Mouse (Mus musculus): Measurements from ENCODE around the gene Slc24a4. TPM values are rescaled to one million over a fixed set of nuclear protein-coding genes. Genes with fewer than 3 reads are reported as not detected.
"Not testable (repeated sequence)": the region's sequence is repeated elsewhere in the genome, so short reads cannot be mapped to it uniquely, and the experiment has no call there.

The Slc24a4 gene
- polyA plus RNA-seq, 1 experiment from 2014 or later, result 0.16 TPM

- H3K36me3 ChIP-seq (ENCODE audit: control insufficient read depth, insufficient read depth, low read length), result no peaks in the 10 kb centered on the region
- no peak overlapping the region for H3K9ac ChIP-seq (ENCODE audit: low read length)
- no peak overlapping the region for H3K4me3 ChIP-seq (ENCODE audit: low read depth, low read length)
- DNase-seq (ENCODE audit: low spot score) (no peak), ATAC-seq (replicated peaks; ENCODE audit: low FRiP score) (no peak)
- H3K4me2 ChIP-seq (ENCODE audit: low read depth, low read length, severe bottlenecking), result no peak overlapping the region
- H3K27ac ChIP-seq (ENCODE audit: low read depth, low read length), result no peak overlapping the region
- H3K4me1 ChIP-seq (replicated peaks; ENCODE audit: control insufficient read depth, insufficient read depth, low read length), result no peaks in the 10 kb centered on the region
- H3K27me3 ChIP-seq (ENCODE audit: control insufficient read depth, insufficient read depth, low read length), result no peaks in the 10 kb centered on the region
- no peaks in the 10 kb centered on the region for H3K9me3 ChIP-seq (ENCODE audit: control insufficient read depth, low read length)
- 93% methylated on average over 7 of the region's 7 CpGs for WGBS
These were observed 78.7 kb downstream of the Slc24a4 start for GRCm38 (mm10) chr12:102207245-102207644.

GRCm38 (mm10) chr12:102210801-102211200 is 82.3 kb downstream of the Slc24a4 start:
- H3K36me3 ChIP-seq (ENCODE audit: control insufficient read depth, insufficient read depth, low read length), result no peaks in the 10 kb centered on the region
- no peak overlapping the region for H3K27ac ChIP-seq (ENCODE audit: low read depth, low read length)
- H3K4me2 ChIP-seq (ENCODE audit: low read depth, low read length, severe bottlenecking), result no peak overlapping the region
- DNase-seq (ENCODE audit: low spot score) (no peak), ATAC-seq (replicated peaks; ENCODE audit: low FRiP score) (no peak)
- H3K4me1 ChIP-seq (replicated peaks; ENCODE audit: control insufficient read depth, insufficient read depth, low read length), result no peaks in the 10 kb centered on the region
- H3K27me3 ChIP-seq (ENCODE audit: control insufficient read depth, insufficient read depth, low read length), result no peaks in the 10 kb centered on the region
- H3K9ac ChIP-seq (ENCODE audit: low read length), result no peak overlapping the region
- 82% methylated on average over 2 of the region's 2 CpGs for WGBS
- no peaks in the 10 kb centered on the region for H3K9me3 ChIP-seq (ENCODE audit: control insufficient read depth, low read length)
- no peak overlapping the region for H3K4me3 ChIP-seq (ENCODE audit: low read depth, low read length)

GRCm38 (mm10) chr12:102223404-102223803 is 94.9 kb downstream of the Slc24a4 start:
- Histone ChIP-seq H3K4me3 (ENCODE audit: low read depth, low read length) (no peak overlapping the region), H3K4me2 (ENCODE audit: low read depth, low read length, severe bottlenecking) (no peak overlapping the region), H3K4me1 (replicated peaks; ENCODE audit: control insufficient read depth, insufficient read depth, low read length) (no peaks in the 10 kb centered on the region), H3K27ac (ENCODE audit: low read depth, low read length) (no peak overlapping the region), H3K9ac (ENCODE audit: low read length) (no peak overlapping the region), H3K36me3 (ENCODE audit: control insufficient read depth, insufficient read depth, low read length) (no peaks in the 10 kb centered on the region), H3K9me3 (ENCODE audit: control insufficient read depth, low read length) (no peaks in the 10 kb centered on the region), H3K27me3 (ENCODE audit: control insufficient read depth, insufficient read depth, low read length) (no peaks in the 10 kb centered on the region)
- no peak for ATAC-seq (replicated peaks; ENCODE audit: low FRiP score)
- no peak for DNase-seq (ENCODE audit: low spot score)
- 92% methylated on average over 6 of the region's 6 CpGs for WGBS

- DNase-seq (ENCODE audit: low spot score); H3K4me3 ChIP-seq (ENCODE audit: low read depth, low read length); H3K27ac ChIP-seq (ENCODE audit: low read depth, low read length); H3K27me3 ChIP-seq (ENCODE audit: control insufficient read depth, insufficient read depth, low read length); H3K36me3 ChIP-seq (ENCODE audit: control insufficient read depth, insufficient read depth, low read length); H3K9me3 ChIP-seq (ENCODE audit: control insufficient read depth, low read length); H3K4me2 ChIP-seq (ENCODE audit: low read depth, low read length, severe bottlenecking); H3K9ac ChIP-seq (ENCODE audit: low read length); H3K4me1 ChIP-seq (replicated peaks; ENCODE audit: control insufficient read depth, insufficient read depth, low read length); ATAC-seq (replicated peaks; ENCODE audit: low FRiP score): not testable (repeated sequence)
- whole genome bisulfite sequencing, result 72% methylated on average over 2 of the region's 2 CpGs
These were observed 95.6 kb downstream of the Slc24a4 start for GRCm38 (mm10) chr12:102224112-102224511.

GRCm38 (mm10) chr12:102225165-102225564 is 96.6 kb downstream of the Slc24a4 start:
- Histone ChIP-seq H3K4me2 (ENCODE audit: low read depth, low read length, severe bottlenecking) (no peak overlapping the region), H3K9ac (ENCODE audit: low read length) (no peak overlapping the region), H3K4me3 (ENCODE audit: low read depth, low read length) (no peak overlapping the region), H3K4me1 (replicated peaks; ENCODE audit: control insufficient read depth, insufficient read depth, low read length) (no peaks in the 10 kb centered on the region), H3K27ac (ENCODE audit: low read depth, low read length) (no peak overlapping the region), H3K36me3 (ENCODE audit: control insufficient read depth, insufficient read depth, low read length) (no peaks in the 10 kb centered on the region), H3K27me3 (ENCODE audit: control insufficient read depth, insufficient read depth, low read length) (no peaks in the 10 kb centered on the region), H3K9me3 (ENCODE audit: control insufficient read depth, low read length) (no peaks in the 10 kb centered on the region)
- 58% methylated on average over 3 of the region's 3 CpGs for WGBS
- DNase-seq (ENCODE audit: low spot score), result no peak
- no peak for ATAC-seq (replicated peaks; ENCODE audit: low FRiP score)

DNA sequence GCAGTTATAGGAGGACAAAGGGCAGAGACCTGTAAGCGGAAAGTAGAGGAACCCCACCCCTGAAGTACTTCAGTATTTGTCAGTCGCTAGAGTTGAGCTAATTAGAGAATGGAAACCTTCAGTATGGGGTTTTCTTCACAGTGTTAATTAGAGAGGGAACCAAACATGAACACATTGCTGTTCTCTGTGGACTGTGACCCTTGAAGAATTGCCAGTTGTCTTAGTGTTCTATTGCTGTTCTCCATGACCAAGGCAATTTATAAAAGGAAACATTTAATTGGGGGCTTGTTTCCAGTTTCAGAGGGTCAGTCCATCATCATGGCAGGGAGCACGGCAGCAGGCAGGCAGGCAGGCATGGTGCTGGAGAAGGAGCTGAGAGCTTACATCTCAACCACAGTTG is 107.0 kb downstream of the Slc24a4 start:
- WGBS, result 80% methylated on average over 3 of the region's 3 CpGs

DNA sequence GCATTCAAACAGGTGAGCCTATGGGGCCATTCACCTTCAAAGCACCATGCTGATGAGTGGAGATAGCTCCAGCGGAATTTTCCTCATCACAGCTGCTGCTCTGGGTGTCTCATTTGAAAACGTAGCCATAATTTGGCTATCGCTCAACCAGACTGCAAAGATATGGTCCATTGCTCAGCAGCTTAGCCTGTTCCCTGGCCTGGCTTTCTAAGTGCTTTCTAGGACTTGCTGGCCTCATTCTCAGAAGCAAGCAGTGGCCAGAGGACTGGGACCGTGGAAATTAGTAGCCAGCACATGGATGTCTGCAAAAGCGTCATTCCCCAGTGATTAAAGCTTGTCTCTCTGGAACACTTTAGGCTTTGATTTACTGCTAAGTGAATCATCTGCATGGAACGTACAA is 107.8 kb downstream of the Slc24a4 start:
- Histone ChIP-seq H3K4me1 (replicated peaks; ENCODE audit: control insufficient read depth, insufficient read depth, low read length) (no peaks in the 10 kb centered on the region), H3K4me3 (ENCODE audit: low read depth, low read length) (no peak overlapping the region), H3K27me3 (ENCODE audit: control insufficient read depth, insufficient read depth, low read length) (no peaks in the 10 kb centered on the region), H3K9ac (ENCODE audit: low read length) (no peak overlapping the region), H3K4me2 (ENCODE audit: low read depth, low read length, severe bottlenecking) (no peak overlapping the region), H3K27ac (ENCODE audit: low read depth, low read length) (no peak overlapping the region), H3K9me3 (ENCODE audit: control insufficient read depth, low read length) (no peaks in the 10 kb centered on the region), H3K36me3 (ENCODE audit: control insufficient read depth, insufficient read depth, low read length) (no peaks in the 10 kb centered on the region)
- DNase-seq (ENCODE audit: low spot score) (no peak), ATAC-seq (replicated peaks; ENCODE audit: low FRiP score) (no peak)
- WGBS, result 91% methylated on average over 6 of the region's 6 CpGs

More for the DNA sequence above, 107.0 kb downstream of the Slc24a4 start:
- no peak overlapping the region for H3K9ac ChIP-seq (ENCODE audit: low read length)
- H3K4me3 ChIP-seq (ENCODE audit: low read depth, low read length), result no peak overlapping the region
- H3K27ac ChIP-seq (ENCODE audit: low read depth, low read length), result no peak overlapping the region
- no peaks in the 10 kb centered on the region for H3K36me3 ChIP-seq (ENCODE audit: control insufficient read depth, insufficient read depth, low read length)
- no peaks in the 10 kb centered on the region for H3K27me3 ChIP-seq (ENCODE audit: control insufficient read depth, insufficient read depth, low read length)
- DNase-seq (ENCODE audit: low spot score) (no peak), ATAC-seq (replicated peaks; ENCODE audit: low FRiP score) (no peak)
- no peaks in the 10 kb centered on the region for H3K9me3 ChIP-seq (ENCODE audit: control insufficient read depth, low read length)
- no peaks in the 10 kb centered on the region for H3K4me1 ChIP-seq (replicated peaks; ENCODE audit: control insufficient read depth, insufficient read depth, low read length)
- no peak overlapping the region for H3K4me2 ChIP-seq (ENCODE audit: low read depth, low read length, severe bottlenecking)

DNA sequence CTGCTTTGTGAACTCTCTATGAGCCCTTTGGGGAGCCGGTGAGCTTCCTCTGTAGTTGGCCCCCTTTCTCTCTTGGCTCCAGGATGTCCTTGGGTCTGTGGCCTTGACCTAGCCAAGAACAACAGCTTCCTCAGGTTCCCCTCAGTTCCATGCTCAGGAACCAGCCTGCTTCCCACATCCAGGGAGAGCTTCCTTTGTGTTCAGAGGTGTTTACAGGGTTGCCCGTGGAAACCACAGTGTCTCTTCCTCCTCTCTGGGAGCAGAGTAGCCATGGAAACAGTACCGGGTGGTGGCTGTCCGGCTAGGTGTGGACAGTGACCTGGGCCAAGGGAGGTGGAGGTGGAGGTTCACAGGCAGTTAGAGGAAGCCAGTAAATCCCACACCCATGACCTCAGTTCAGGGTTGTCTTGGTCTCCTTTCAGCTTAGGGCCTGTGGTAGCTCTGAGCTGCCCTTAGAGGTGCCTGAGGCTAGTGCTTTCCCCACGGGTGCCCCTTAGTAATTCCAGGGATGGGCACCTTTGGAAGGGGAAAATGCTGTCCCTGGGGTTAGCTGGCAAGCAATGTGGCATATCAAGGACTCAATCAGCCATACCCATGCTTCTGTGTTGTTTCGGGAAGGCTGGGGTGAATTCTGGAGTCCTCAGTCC is 113.7 kb downstream of the Slc24a4 start:
- 67% methylated on average over 6 of the region's 6 CpGs for WGBS
- H3K4me2 ChIP-seq (ENCODE audit: low read depth, low read length, severe bottlenecking), result no peak overlapping the region
- H3K27ac ChIP-seq (ENCODE audit: low read depth, low read length), result no peak overlapping the region
- ATAC-seq (replicated peaks; ENCODE audit: low FRiP score) (no peak), DNase-seq (ENCODE audit: low spot score) (no peak)
- no peak overlapping the region for H3K4me3 ChIP-seq (ENCODE audit: low read depth, low read length)
- H3K9me3 ChIP-seq (ENCODE audit: control insufficient read depth, low read length), result no peaks in the 10 kb centered on the region
- no peaks in the 10 kb centered on the region for H3K4me1 ChIP-seq (replicated peaks; ENCODE audit: control insufficient read depth, insufficient read depth, low read length)
- H3K36me3 ChIP-seq (ENCODE audit: control insufficient read depth, insufficient read depth, low read length), result no peaks in the 10 kb centered on the region
- no peak overlapping the region for H3K9ac ChIP-seq (ENCODE audit: low read length)
- no peaks in the 10 kb centered on the region for H3K27me3 ChIP-seq (ENCODE audit: control insufficient read depth, insufficient read depth, low read length)

DNA sequence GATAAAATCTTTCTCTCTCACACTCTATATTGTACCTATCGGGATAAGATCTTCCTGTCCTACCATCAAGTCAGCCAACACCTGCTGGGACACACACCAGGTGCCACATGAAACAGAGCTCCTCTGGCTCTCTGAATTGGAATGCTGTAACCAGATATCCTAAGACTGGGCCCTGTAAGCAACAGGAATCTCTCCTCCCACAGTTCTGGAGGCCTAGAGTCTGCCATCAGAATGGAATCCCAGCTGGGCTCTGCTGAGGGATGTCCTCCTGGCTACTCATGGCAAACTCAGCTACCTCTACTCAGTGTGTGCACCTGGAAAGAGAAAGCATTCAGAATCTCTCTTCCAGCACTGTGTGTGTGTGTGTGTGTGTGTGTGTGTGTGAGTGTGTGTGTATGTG is 115.4 kb downstream of the Slc24a4 start:
- Histone ChIP-seq H3K4me2 (ENCODE audit: low read depth, low read length, severe bottlenecking) (no peak overlapping the region), H3K36me3 (ENCODE audit: control insufficient read depth, insufficient read depth, low read length) (no peaks in the 10 kb centered on the region), H3K9ac (ENCODE audit: low read length) (no peak overlapping the region), H3K4me3 (ENCODE audit: low read depth, low read length) (no peak overlapping the region), H3K9me3 (ENCODE audit: control insufficient read depth, low read length) (no peaks in the 10 kb centered on the region), H3K4me1 (replicated peaks; ENCODE audit: control insufficient read depth, insufficient read depth, low read length) (no peaks in the 10 kb centered on the region), H3K27ac (ENCODE audit: low read depth, low read length) (no peak overlapping the region), H3K27me3 (ENCODE audit: control insufficient read depth, insufficient read depth, low read length) (no peaks in the 10 kb centered on the region)
- 61% methylated on average over 1 of the region's 1 CpGs for WGBS
- ATAC-seq (replicated peaks; ENCODE audit: low FRiP score), result no peak
- no peak for DNase-seq (ENCODE audit: low spot score)
